Mouse (Mus musculus): ENCODE measurements at regions not wholly inside any gene's neighbourhood (a gene's known extent, or its start where the extent isn't known, plus 50 kb on each side); places are given as distances from the start of the nearest gene placed in this dataset.

DNA sequence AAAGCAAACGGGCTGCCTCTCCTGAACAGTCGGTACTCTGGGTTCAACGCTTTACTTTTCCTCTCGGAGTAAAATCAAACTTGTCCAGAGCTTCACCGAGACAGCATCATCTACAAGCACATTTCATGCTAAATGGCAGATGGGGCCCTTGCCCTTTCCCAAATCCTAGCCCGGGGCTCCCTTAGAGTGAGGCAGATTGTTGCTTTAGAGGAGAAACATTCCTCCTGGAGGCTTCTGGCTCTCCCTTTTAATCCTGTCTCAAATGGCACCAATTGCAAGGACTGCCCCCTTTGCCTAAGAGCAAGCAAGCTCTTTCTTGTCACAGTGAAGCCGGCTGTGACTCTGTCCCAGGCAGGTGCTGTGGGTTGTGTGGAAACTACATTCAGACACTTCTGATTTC lies 255.5 kb upstream of the Sox11 start:
- DNase-seq (ENCODE audit: low spot score), result no peak

GRCm38 (mm10) chr12:27597322-27597721 lies 254.9 kb upstream of the Sox11 start:
- no peak for DNase-seq (ENCODE audit: low spot score)

- DNase-seq (ENCODE audit: low spot score), result no peak
Measured at GRCm38 (mm10) chr12:27595576-27595975, 253.2 kb upstream of the Sox11 start.

- no peak for DNase-seq (ENCODE audit: low spot score)
Measured at GRCm38 (mm10) chr12:27593436-27593835, 251.1 kb upstream of the Sox11 start.

GRCm38 (mm10) chr12:27576109-27576700 lies 233.8 kb upstream of the Sox11 start:
- no peak for DNase-seq (ENCODE audit: low spot score)

DNA sequence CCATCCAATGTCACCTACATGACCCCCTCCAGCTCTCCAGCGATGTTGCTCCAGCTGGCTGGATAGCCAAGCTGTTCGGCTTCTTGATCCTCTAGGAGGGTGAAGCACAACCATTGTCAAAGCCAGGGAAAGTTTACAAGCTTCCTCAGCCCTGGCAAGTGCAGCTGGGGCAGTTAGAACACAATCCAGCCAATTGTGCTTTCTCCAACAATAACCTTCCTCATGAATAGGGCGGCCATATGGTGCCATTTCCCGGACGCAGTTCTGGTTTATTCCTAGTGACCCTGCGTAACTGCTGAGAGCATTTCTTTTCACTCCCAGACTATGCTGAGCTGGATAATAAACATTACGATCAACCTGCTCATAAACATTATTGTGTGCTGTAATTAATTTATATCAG lies 233.3 kb upstream of the Sox11 start:
- DNase-seq (ENCODE audit: low spot score), result no peak

DNA sequence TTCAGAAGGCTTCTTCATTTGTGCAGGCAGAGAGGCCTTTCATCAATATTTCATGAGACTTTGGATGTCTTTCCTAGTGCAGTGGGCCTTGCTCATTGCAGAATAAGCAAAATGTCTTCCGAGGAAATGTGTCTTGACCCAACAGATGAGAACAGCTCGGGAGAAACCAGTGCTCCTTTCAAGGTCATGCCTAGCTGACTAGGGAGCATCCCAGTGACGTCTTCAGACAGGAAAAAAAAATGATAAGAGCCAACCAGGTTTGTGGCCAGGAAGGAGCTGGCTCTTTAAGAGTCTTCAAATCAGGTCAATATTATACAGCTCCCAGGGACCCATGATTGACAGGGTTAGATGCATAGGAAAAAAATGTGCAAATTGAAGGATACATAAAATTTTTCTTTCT lies 224.9 kb upstream of the Sox11 start:
- DNase-seq (ENCODE audit: low spot score), result no peak

GRCm38 (mm10) chr12:27565965-27566507 lies 223.7 kb upstream of the Sox11 start:
- no peak for DNase-seq (ENCODE audit: low spot score)

DNA sequence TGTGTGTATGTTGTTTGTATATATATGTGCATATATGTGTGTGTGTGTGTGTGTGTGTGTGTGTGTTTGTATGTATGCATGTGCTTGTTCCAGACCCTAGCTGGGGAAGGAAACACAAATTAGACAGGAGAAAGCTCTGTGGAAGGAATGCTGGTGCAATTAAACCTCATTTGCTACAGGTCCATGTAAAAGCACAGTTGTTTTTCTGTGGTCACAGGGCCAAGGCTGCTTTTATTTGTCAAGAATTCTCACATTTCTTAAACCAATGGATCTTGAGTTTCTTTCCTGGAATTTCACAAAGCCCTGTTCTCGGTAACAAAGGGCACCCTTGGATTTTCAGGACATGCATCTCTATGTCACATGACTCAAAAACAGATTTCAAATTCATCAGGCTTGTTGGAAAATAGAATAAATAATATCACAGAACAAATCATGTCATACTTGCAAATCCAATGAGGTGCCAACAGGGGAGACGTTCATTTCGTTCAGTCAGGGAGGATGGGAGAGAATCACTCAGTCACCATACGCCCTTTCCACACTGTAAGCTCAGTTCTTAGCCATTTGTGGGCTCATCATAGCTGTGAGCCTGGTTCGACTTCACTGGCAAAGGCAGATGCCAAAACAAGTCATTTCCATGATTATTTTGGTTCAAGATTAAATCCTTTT lies 222.4 kb upstream of the Sox11 start:
- DNase-seq (ENCODE audit: low spot score), result no peak

GRCm38 (mm10) chr12:27563900-27564299 lies 221.5 kb upstream of the Sox11 start:
- DNase-seq (ENCODE audit: low spot score), result no peak

- DNase-seq (ENCODE audit: low spot score), result no peak
Measured at GRCm38 (mm10) chr12:27552809-27553208, 210.4 kb upstream of the Sox11 start.

DNA sequence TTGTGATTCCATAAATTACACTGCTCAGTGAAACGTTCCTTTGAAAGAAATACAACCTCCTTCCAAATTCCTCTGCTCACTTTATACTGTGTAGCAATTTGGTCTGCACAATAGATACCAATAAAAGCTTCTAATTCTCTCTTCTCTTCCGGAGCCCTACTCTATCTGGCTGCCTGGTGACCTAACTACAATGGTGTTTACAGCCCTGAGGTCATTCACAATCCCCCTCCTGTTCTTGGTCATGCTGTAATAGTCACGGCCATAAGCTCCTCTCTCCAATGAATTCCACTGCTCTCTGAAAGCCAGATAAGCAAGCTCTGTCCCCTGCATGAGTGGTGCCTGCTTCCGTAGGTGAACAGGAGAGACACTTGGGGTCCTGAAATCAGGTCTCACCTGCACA lies 195.8 kb upstream of the Sox11 start:
- DNase-seq (ENCODE audit: low spot score), result no peak

DNA sequence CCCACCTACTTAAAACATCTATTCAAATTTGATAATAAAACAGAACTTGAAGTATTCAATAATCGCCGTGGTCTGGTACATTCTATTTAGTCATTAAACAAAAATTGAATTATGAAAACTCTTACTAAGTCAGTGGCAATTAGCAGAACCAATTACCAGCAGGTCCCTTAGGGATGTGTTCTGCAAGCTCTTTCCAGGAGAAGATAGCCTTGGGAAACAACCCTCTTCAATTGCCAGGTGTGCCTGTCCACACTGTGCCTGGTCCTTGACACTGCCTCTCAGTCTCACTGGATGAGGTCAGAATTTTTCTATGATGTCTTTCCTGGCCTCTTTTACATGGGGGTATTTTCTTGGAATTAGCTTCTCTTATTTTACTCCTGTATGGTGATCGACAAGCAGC lies 195.1 kb upstream of the Sox11 start:
- no peak for DNase-seq (ENCODE audit: low spot score)

- no peak for DNase-seq (ENCODE audit: low spot score)
Measured at GRCm38 (mm10) chr12:27537017-27537416, 194.6 kb upstream of the Sox11 start.

- no peak for DNase-seq (ENCODE audit: low spot score)
Measured at GRCm38 (mm10) chr12:27525604-27526003, 183.2 kb upstream of the Sox11 start.

DNA sequence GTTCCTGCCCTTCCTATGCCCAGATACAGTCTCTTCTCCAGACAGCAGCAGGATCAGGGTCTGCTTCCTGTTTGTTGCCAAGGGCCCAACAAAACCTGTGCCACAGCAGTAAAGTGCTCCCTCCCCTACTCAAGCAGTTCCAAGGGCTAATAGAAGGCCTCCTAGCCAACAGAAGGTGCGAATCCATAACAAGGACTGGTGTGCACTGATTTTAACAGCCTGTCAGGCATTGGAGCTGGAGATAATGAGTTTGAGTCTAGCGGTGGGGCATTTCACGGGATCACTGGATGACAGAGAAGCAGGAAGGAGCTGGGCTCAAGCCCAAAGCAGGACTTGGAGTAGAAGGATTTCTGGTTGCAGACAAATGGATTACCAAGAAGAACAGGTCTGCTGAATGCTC lies 170.9 kb upstream of the Sox11 start:
- no peak for DNase-seq (ENCODE audit: low spot score)

DNA sequence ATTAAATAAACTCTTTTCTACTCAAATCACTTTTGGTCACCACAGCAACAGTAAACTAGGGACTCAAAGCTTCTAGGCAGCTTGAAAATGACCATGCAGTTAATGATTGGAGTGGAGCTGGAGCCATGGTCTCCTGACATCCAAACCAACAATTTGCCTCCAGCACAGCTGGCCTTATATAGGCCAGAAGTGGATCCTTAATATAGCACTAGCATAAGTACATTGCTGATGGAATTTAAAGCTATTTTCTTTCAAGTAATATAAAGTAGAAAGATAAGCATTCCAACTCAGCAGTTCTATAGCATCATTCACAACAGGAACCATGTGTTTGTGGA lies 165.8 kb upstream of the Sox11 start:
- DNase-seq (ENCODE audit: low spot score), result no peak

DNA sequence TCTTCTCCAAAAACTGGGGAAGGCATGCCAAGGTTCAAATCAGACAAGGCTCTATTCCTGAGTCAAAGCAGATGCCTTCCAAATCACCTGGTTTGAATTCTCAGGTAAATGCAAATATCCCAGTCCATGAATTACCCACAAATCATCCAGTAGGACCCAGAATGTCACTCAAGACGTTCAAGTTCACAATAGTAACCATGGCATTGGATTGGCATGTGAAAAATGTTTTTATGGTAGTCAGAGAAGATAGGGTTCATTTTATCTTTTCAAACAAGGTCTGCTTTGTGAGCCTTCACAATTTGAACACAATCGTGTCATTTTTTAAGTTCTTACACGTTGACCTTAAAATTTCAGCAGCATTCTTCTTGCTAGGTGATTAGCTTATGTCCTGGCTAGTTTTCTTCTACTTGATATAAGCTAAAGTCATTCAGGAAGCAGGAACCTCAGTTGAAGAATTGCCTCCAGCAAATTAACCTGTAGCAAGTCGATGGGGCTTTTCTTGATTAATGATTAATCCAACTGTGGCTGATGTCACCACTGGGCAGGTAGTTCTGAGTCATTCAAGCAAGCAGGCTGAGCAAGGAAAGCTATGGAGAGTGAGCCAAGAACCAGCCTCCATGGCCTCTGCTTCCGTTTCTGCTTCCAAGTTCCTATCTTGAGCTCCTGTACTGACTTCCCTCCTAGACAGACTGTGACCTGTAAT lies 165.3 kb upstream of the Sox11 start:
- no peak for DNase-seq (ENCODE audit: low spot score)

- no peak for DNase-seq (ENCODE audit: low spot score)
Measured at GRCm38 (mm10) chr12:27502716-27503486, 160.5 kb upstream of the Sox11 start.

- DNase-seq (ENCODE audit: low spot score), result no peak
Measured at GRCm38 (mm10) chr12:27500516-27500915, 158.1 kb upstream of the Sox11 start.

- no peak for DNase-seq (ENCODE audit: low spot score)
Measured at GRCm38 (mm10) chr12:27499276-27499675, 156.9 kb upstream of the Sox11 start.

- DNase-seq (ENCODE audit: low spot score), result no peak
Measured at GRCm38 (mm10) chr12:27496826-27497557, 154.6 kb upstream of the Sox11 start.
